Mouse (Mus musculus) myocyte (in vitro differentiated cells): Measurements from ENCODE around the gene Sh3bp5. TPM values are rescaled to one million over a fixed set of nuclear protein-coding genes. Genes with fewer than 3 reads are reported as not detected.

Experiments used
- H3K27me3 ChIP-seq: one replicate; pipeline ENCODE4 v1.6.1; 2011; ENCODE audit not compliant: control insufficient read depth, insufficient read depth, insufficient read length
- H3K36me3 ChIP-seq: one replicate; pipeline ENCODE4 v1.6.1; 2011; ENCODE audit not compliant: control insufficient read depth, insufficient read depth
- H3K4me2 ChIP-seq: one replicate; pipeline ENCODE4 v1.6.1; 2011; ENCODE audit warnings: low read depth, control low read depth
- H3K4me3 ChIP-seq: one replicate; pipeline ENCODE4 v1.5.1; 2011; ENCODE audit warnings: mild to moderate bottlenecking, control low read depth, moderate library complexity
- H3K79me2 ChIP-seq: one replicate; pipeline ENCODE4 v1.6.1; 2011; ENCODE audit not compliant: control insufficient read depth, insufficient read depth
- H3ac ChIP-seq: one replicate; pipeline ENCODE4 v1.6.1; 2011; ENCODE audit not compliant: control insufficient read depth, insufficient read length
- CEBPB ChIP-seq: IDR thresholded peaks from 2 replicates; pipeline ENCODE4 v1.6.1; 2011; ENCODE audit warnings: mild to moderate bottlenecking, moderate library complexity; ENCODE audit not compliant: poor library complexity, insufficient read depth, severe bottlenecking
- E2F4 ChIP-seq: IDR thresholded peaks from one replicate; pipeline ENCODE4 v1.6.1; 2011; ENCODE audit warnings: mild to moderate bottlenecking, control low read depth, moderate library complexity; ENCODE audit not compliant: insufficient read depth
- MAX ChIP-seq: IDR thresholded peaks from one replicate; pipeline ENCODE4 v1.6.1; 2011; ENCODE audit warnings: low read depth, mild to moderate bottlenecking, control low read depth
- MYOD1 ChIP-seq, 3 experiments: IDR thresholded peaks; one replicate each; pipeline ENCODE4 v1.6.1; 2011; ENCODE audit warnings: control low read depth in 2 of 3, low read depth in 2 of 3, mild to moderate bottlenecking in 2 of 3, moderate library complexity in 1 of 3; ENCODE audit not compliant: insufficient read length in 2 of 3, control insufficient read depth in 1 of 3
- MYOG ChIP-seq, 3 experiments: IDR thresholded peaks; one replicate each; pipeline ENCODE4 v1.6.1; 2011; ENCODE audit warnings: control low read depth in 2 of 3, low read depth in 2 of 3, mild to moderate bottlenecking in 2 of 3; ENCODE audit not compliant: insufficient read length in 2 of 3, control insufficient read depth in 1 of 3, insufficient read depth in 1 of 3
- POLR2A ChIP-seq: IDR thresholded peaks from one replicate; pipeline ENCODE4 v1.6.1; 2011; ENCODE audit warnings: low read depth, mild to moderate bottlenecking, control low read depth, moderate library complexity; ENCODE audit not compliant: insufficient read length
- POLR2AphosphoS2 ChIP-seq: IDR thresholded peaks from one replicate; pipeline ENCODE4 v1.6.1; 2011; ENCODE audit warnings: low read depth, control low read depth; ENCODE audit not compliant: insufficient read length
- REST ChIP-seq: IDR thresholded peaks from one replicate; pipeline ENCODE4 v1.6.1; 2011; ENCODE audit warnings: mild to moderate bottlenecking, control low read depth, moderate library complexity; ENCODE audit not compliant: insufficient read depth, insufficient read length
- SRF ChIP-seq: IDR thresholded peaks from one replicate; pipeline ENCODE4 v1.6.1; 2011; ENCODE audit warnings: low read depth; ENCODE audit not compliant: control insufficient read depth, insufficient read length
- TCF12 ChIP-seq: IDR thresholded peaks from one replicate; pipeline ENCODE4 v1.6.1; 2011; ENCODE audit warnings: mild to moderate bottlenecking, control low read depth; ENCODE audit not compliant: poor library complexity, insufficient read depth, severe bottlenecking
- TCF3 ChIP-seq: IDR thresholded peaks from one replicate; pipeline ENCODE4 v1.6.1; 2011; ENCODE audit warnings: low read depth, control low read depth; ENCODE audit not compliant: insufficient read length
- USF1 ChIP-seq: IDR thresholded peaks from one replicate; pipeline ENCODE4 v1.6.1; 2011; ENCODE audit warnings: low read depth, mild to moderate bottlenecking, control low read depth, moderate library complexity
- polyA plus RNA-seq: library from polyadenylated mRNA; unstranded; fragments of >200 nt; fragmentation: generic; extraction: Trizol; gene quantifications from one replicate; pipeline ENCODE4 v1.2.1, GENCODE M21; 2012; ENCODE audit warnings: missing spikeins

Sh3bp5 gene
- polyA plus RNA-seq = 29.5 TPM

DNA sequence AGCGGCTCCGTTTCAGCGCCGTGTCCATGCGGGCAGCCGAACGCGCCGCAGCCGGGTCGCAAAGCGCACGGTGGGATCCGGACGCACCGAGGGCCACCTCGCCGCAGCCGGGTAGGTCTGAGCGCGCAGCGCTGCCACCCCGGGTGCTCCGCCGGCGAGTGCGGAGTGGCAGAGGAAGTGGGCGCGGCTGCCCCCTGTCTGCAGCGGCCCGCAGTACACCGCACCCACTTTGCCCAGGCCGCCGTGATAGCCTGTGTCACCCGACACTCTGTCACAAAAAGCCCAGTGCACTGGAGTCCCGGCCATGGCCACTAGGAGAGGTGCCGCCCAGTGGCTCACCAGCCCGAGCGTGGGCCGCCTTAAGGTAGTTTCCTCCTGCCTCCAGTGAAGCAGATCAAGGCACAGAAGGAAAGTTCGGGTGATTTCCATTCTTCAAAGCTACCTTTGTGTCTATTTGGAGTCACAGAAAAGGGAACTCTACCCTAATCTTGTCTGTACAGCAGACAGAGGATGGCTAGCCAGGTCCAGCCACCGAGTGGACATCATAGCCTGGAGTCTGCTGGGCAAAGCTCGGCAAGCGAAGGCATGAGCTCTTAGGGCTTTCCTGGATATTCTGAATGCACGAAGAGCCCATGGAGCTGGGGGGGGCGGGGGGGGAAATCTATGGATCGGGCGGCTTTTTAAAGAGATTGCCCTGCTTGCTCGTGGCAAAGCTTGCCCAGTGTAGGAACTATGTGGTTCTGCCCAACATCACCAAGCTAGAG, at the start of gene Sh3bp5:
Gene Sh3bp5 (minus strand): TSS at position 149 of the 764 bp plus-strand sequence.
- peak within 1 kb of the TSS; percentile 72 for H3K4me3 ChIP-seq
- peak within 1 kb of the TSS; percentile 87 for H3ac ChIP-seq
- H3K4me2 ChIP-seq = peak within 1 kb of the TSS; percentile 97
- H3K79me2 ChIP-seq = no peaks in the 10 kb centered on the region
- H3K27me3 ChIP-seq = no peaks in the 10 kb centered on the region
- peak; percentile 65 for TF ChIP-seq POLR2AphosphoS2
- TF ChIP-seq CEBPB = no peak
- no peak for TF ChIP-seq E2F4
- TF ChIP-seq MAX = no peak
- no peak for TF ChIP-seq TCF12
- TF ChIP-seq POLR2A = peak; percentile 87
- TF ChIP-seq REST = no peak
- TF ChIP-seq SRF = peak; percentile 57
- TF ChIP-seq USF1 = no peak
- peak in 1 of 3 experiments; percentile 46 for TF ChIP-seq MYOG (IDR thresholded peaks at IDR 0.05; ENCODE audit: control insufficient read depth in 1 of 3, insufficient read depth in 1 of 3, insufficient read length in 2 of 3, low read depth in 2 of 3)
- peak in 2 of 3 experiments; percentile 1 to 50 for TF ChIP-seq MYOD1 (IDR thresholded peaks at IDR 0.05; ENCODE audit: control insufficient read depth in 1 of 3, insufficient read length in 2 of 3, low read depth in 2 of 3)
- no peak for TF ChIP-seq TCF3
- H3K36me3 ChIP-seq = no peaks in the 10 kb centered on the region

DNA sequence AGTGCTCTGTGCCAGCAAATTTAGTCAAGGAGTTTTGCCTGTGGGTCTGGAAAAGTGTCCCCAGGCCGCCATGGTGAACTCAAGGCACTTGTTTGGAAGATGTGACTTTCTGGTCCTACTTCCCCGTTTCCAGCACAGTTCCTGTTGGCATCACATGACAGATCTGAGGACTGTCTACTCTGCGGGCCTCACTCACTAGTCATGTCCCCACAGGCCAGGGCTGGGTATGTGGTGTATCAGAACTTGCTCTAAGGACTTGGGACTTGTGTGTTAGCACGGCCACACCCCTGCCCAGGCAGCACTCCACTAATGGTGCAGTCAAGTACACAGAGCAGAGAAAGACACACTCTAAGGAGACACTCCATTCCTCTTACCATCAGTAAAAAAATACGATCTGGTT, 46.5 kb upstream of the Sh3bp5 start:
- no peaks in the 10 kb centered on the region for H3K27me3 ChIP-seq
- no peak overlapping the region for H3ac ChIP-seq
- TF ChIP-seq USF1 (no peak), MYOD1 (IDR thresholded peaks at IDR 0.05; ENCODE audit: control insufficient read depth in 1 of 3, insufficient read length in 2 of 3, low read depth in 2 of 3) (no peak), REST (no peak), MAX (no peak), TCF3 (no peak), CEBPB (no peak), MYOG (IDR thresholded peaks at IDR 0.05; ENCODE audit: control insufficient read depth in 1 of 3, insufficient read depth in 1 of 3, insufficient read length in 2 of 3, low read depth in 2 of 3) (no peak), POLR2A (no peak), POLR2AphosphoS2 (no peak), SRF (no peak), TCF12 (no peak), E2F4 (no peak)
- H3K36me3 ChIP-seq = peaks cover 66% of the 10 kb centered on the region
- no peak overlapping the region for H3K4me3 ChIP-seq
- H3K79me2 ChIP-seq = no peaks in the 10 kb centered on the region
- H3K4me2 ChIP-seq = no peak overlapping the region

GRCm38 (mm10) chr14:31473297-31473696, 37.4 kb upstream of the Sh3bp5 start:
- Histone ChIP-seq H3K79me2 (no peaks in the 10 kb centered on the region), H3K27me3 (no peaks in the 10 kb centered on the region), H3K4me2 (no peak overlapping the region), H3K36me3 (no peaks in the 10 kb centered on the region), H3ac (no peak overlapping the region), H3K4me3 (no peak overlapping the region)
- TF ChIP-seq MAX (no peak), E2F4 (no peak), MYOD1 (IDR thresholded peaks at IDR 0.05; ENCODE audit: control insufficient read depth in 1 of 3, insufficient read length in 2 of 3, low read depth in 2 of 3) (no peak), USF1 (no peak), CEBPB (no peak), POLR2A (no peak), TCF12 (no peak)

GRCm38 (mm10) chr14:31472451-31473061, 36.7 kb upstream of the Sh3bp5 start:
- H3ac ChIP-seq = no peak overlapping the region
- TF ChIP-seq SRF (no peak), TCF3 (no peak), POLR2AphosphoS2 (no peak), POLR2A (no peak), MYOD1 (IDR thresholded peaks at IDR 0.05; ENCODE audit: control insufficient read depth in 1 of 3, insufficient read length in 2 of 3, low read depth in 2 of 3) (no peak), REST (no peak), E2F4 (no peak), CEBPB (no peak), USF1 (no peak), TCF12 (no peak), MYOG (IDR thresholded peaks at IDR 0.05; ENCODE audit: control insufficient read depth in 1 of 3, insufficient read depth in 1 of 3, insufficient read length in 2 of 3, low read depth in 2 of 3) (no peak), MAX (no peak)
- H3K4me3 ChIP-seq = no peak overlapping the region
- H3K27me3 ChIP-seq = no peaks in the 10 kb centered on the region
- H3K79me2 ChIP-seq = no peaks in the 10 kb centered on the region
- H3K4me2 ChIP-seq = no peak overlapping the region
- no peaks in the 10 kb centered on the region for H3K36me3 ChIP-seq
